Mouse (Mus musculus) neural tube, embryonic 12.5 days (tissue): Measurements from ENCODE around the gene Psd4. TPM values are rescaled to one million over a fixed set of nuclear protein-coding genes. Genes with fewer than 3 reads are reported as not detected.

Experiments used
- ATAC-seq: fragments of 200-750 bp; cut with Nextera tagmentation; 2 replicates; pipeline ENCODE4 v1.8.0; 2017; ENCODE audit warnings: low read depth, mild to moderate bottlenecking, moderate TSS enrichment, moderate library complexity; ENCODE audit not compliant: low FRiP score
- H3K27ac ChIP-seq: fragments of 300-500 bp; sonication (generic); 2 replicates; pipeline ENCODE4 v1.5.1; 2016
- H3K27me3 ChIP-seq: fragments of 300-500 bp; sonication (generic); replicated peaks from 2 replicates; pipeline ENCODE4 v1.6.1; 2016; ENCODE audit warnings: mild to moderate bottlenecking
- H3K36me3 ChIP-seq: fragments of 300-500 bp; sonication (generic); 2 replicates; pipeline ENCODE4 v1.6.1; 2016; ENCODE audit warnings: mild to moderate bottlenecking
- H3K4me1 ChIP-seq: fragments of 300-500 bp; sonication (generic); 2 replicates; pipeline ENCODE4 v1.6.1; 2016
- H3K4me2 ChIP-seq: fragments of 300-500 bp; sonication (generic); replicated peaks from 2 replicates; pipeline ENCODE4 v1.6.1; 2016; ENCODE audit warnings: mild to moderate bottlenecking
- H3K4me3 ChIP-seq: fragments of 300-500 bp; sonication (generic); 2 replicates; pipeline ENCODE4 v1.5.1; 2016
- H3K9ac ChIP-seq: fragments of 300-500 bp; sonication (generic); 2 replicates; pipeline ENCODE4 v1.6.1; 2016; ENCODE audit warnings: mild to moderate bottlenecking
- H3K9me3 ChIP-seq: fragments of 300-500 bp; sonication (generic); 2 replicates; pipeline ENCODE4 v1.6.1; 2016; ENCODE audit warnings: mild to moderate bottlenecking
- WGBS: fragments of 180-500 bp; shearing (Covaris S2); methylation state at CpG from one replicate; pipeline ENCODE4 v1.1.7; 2016; 5-methylcytosine and 5-hydroxymethylcytosine counted together
- polyA plus RNA-seq: library from polyadenylated mRNA; unstranded; fragments of >200 nt; fragmentation: Nextera tagmentation; extraction: Ambion mirVana; gene quantifications from 2 replicates; pipeline ENCODE4 v1.2.1, GENCODE M21; 2016

Gene Psd4
- polyA plus RNA-seq = 0.43 and 0.47 TPM in 2 replicates

GRCm38 (mm10) chr2:24367030-24367894 lies at the start of gene Psd4:
Psd4 (plus strand) TSS chr2:24367580.
- no peaks in the 10 kb centered on the region for H3K4me1 ChIP-seq
- no peaks in the 10 kb centered on the region for H3K9me3 ChIP-seq
- H3K27me3 ChIP-seq = peaks cover 12% of the 10 kb centered on the region
- peak; percentile 68 for ATAC-seq
- peak within 1 kb of the TSS; percentile 84 for H3K4me2 ChIP-seq
- no peak within 1 kb of the TSS for H3K27ac ChIP-seq
- peak within 1 kb of the TSS; percentile 53; the same call in 1 of the 2 replicates for H3K9ac ChIP-seq
- peak within 1 kb of the TSS; percentile 39 for H3K4me3 ChIP-seq
- 5% methylated on average over 47 of the region's 47 CpGs for WGBS
- H3K36me3 ChIP-seq = no peaks in the 10 kb centered on the region

- Histone ChIP-seq H3K4me1 (no peaks in the 10 kb centered on the region), H3K36me3 (no peaks in the 10 kb centered on the region), H3K9me3 (no peaks in the 10 kb centered on the region), H3K27ac (no peak overlapping the region), H3K9ac (no peak overlapping the region), H3K4me2 (no peak overlapping the region), H3K4me3 (no peak overlapping the region), H3K27me3 (no peaks in the 10 kb centered on the region)
- 85% methylated on average over 4 of the region's 4 CpGs for WGBS
- no peak for ATAC-seq
Measured at GRCm38 (mm10) chr2:24317919-24318598, 49.3 kb upstream of the Psd4 start.

DNA sequence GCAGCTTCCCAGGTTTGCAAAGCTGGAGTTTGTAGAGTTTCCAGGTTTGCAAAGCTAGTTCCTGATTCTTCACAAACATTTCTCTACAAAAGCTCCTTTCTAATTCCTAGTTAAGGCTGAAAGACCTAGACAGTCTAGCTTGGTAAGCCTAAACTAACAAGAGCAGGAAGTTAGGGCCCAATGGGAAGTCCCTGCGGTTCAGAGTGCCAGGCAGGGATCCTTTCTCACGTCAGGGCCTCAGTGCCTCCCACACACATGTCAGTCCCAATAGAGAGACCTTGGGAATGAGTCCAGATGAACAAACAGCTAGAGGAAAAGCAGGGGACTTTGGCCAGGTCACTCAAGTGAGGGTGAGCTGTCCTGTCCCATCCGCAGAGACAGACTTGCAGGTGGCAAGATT lies 32.0 kb upstream of the Psd4 start:
- Histone ChIP-seq H3K9ac (no peak overlapping the region), H3K4me3 (no peak overlapping the region), H3K4me1 (no peaks in the 10 kb centered on the region), H3K36me3 (no peaks in the 10 kb centered on the region), H3K27me3 (no peaks in the 10 kb centered on the region), H3K4me2 (no peak overlapping the region), H3K9me3 (no peaks in the 10 kb centered on the region), H3K27ac (no peak overlapping the region)
- ATAC-seq = no peak
- 67% methylated on average over 3 of the region's 3 CpGs for WGBS

GRCm38 (mm10) chr2:24336545-24336944 lies 30.8 kb upstream of the Psd4 start, which contains the start of gene Il1rn:
Il1rn (plus strand) TSS chr2:24336853.
- H3K4me3 ChIP-seq = no peak within 1 kb of the TSS
- H3K36me3 ChIP-seq = no peaks in the 10 kb centered on the region
- H3K9me3 ChIP-seq = no peaks in the 10 kb centered on the region
- 79% methylated on average over 2 of the region's 2 CpGs for WGBS
- ATAC-seq = no peak
- no peaks in the 10 kb centered on the region for H3K4me1 ChIP-seq
- H3K27me3 ChIP-seq = no peaks in the 10 kb centered on the region
- H3K4me2 ChIP-seq = no peak within 1 kb of the TSS
- H3K9ac ChIP-seq = no peak within 1 kb of the TSS
- H3K27ac ChIP-seq = no peak within 1 kb of the TSS

DNA sequence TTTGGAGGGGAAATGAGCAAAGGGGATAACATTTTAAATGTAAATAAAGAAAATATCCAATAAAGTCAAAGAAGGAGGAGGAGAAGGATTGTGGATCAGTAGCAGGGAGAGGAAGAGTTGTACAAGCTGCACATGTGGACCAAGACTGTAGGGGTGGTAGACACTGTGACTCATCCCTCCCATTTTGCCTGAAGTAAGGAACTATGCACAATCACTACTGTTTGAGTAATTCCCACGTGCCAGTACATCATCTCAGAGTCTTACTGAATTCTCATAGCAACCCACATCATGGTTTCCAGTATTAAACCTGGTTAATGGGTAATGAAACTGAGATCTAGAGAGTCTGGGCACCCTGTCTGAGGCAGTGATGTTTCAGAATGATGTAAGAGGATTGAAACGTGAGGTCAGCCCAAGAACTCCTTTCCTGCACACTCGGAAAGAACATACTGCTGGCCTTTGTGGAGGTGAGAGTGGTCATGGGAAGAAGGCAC lies 25.9 kb upstream of the Psd4 start:
- Histone ChIP-seq H3K4me2 (no peak overlapping the region), H3K4me3 (no peak overlapping the region), H3K27me3 (no peaks in the 10 kb centered on the region), H3K36me3 (no peaks in the 10 kb centered on the region), H3K27ac (no peak overlapping the region), H3K9ac (no peak overlapping the region), H3K9me3 (no peaks in the 10 kb centered on the region), H3K4me1 (no peaks in the 10 kb centered on the region)
- WGBS = 75% methylated on average over 3 of the region's 3 CpGs
- ATAC-seq = no peak

- no peaks in the 10 kb centered on the region for H3K27me3 ChIP-seq
- H3K4me3 ChIP-seq = no peak overlapping the region
- no peak overlapping the region for H3K9ac ChIP-seq
- H3K9me3 ChIP-seq = no peaks in the 10 kb centered on the region
- no peaks in the 10 kb centered on the region for H3K4me1 ChIP-seq
- no peak overlapping the region for H3K4me2 ChIP-seq
- WGBS = 86% methylated on average over 4 of the region's 4 CpGs
- H3K27ac ChIP-seq = no peak overlapping the region
- ATAC-seq = no peak
- no peaks in the 10 kb centered on the region for H3K36me3 ChIP-seq
Measured at GRCm38 (mm10) chr2:24344619-24345018, 22.8 kb upstream of the Psd4 start.

DNA sequence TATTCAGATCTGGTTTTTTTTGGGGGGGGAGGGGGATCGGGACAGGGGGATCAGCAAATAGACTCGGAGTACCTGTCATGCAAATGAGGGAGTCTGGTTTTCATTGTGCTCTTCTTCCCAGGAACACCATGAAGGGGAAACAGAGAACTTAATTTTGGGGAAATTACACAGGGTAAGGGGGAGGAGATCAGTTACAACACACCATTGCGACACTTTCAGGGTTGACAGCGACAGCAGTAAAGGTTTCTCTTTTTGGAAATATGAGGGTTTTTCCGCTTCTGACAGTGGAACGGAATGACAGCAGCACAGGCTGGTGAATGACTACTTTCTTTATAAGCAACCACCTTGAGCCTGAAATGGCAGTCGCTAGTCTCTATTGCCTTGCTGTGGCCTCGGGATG lies 22.3 kb upstream of the Psd4 start:
- Histone ChIP-seq H3K27me3 (no peaks in the 10 kb centered on the region), H3K4me2 (no peak overlapping the region), H3K9ac (no peak overlapping the region), H3K4me3 (no peak overlapping the region), H3K36me3 (no peaks in the 10 kb centered on the region), H3K9me3 (no peaks in the 10 kb centered on the region), H3K4me1 (no peaks in the 10 kb centered on the region), H3K27ac (no peak overlapping the region)
- ATAC-seq = no peak
- 75% methylated on average over 8 of the region's 8 CpGs for WGBS

DNA sequence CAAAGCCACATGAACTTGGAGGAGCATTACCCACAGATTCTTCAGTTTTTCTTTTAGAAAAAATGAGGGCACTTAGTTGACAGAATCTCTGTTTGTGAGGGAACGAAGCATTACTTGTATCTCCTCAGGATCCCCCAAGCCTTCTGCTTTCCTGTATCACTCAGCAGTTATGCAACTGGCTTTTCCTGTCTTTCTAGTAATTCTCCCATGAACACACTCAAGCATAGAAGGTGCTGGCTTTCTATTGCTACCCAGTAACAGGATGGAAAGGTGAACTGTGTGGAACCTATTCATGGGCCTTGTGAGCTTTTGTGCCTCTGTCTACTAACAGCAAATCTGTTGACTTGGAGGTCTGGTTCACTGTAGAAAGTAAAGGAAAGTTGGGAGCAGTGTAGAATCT lies 19.5 kb upstream of the Psd4 start:
- 91% methylated on average over 1 of the region's 1 CpGs for WGBS
- H3K9ac ChIP-seq = no peak overlapping the region
- H3K4me1 ChIP-seq = no peaks in the 10 kb centered on the region
- H3K4me3 ChIP-seq = no peak overlapping the region
- no peaks in the 10 kb centered on the region for H3K27me3 ChIP-seq
- no peak overlapping the region for H3K4me2 ChIP-seq
- no peak for ATAC-seq
- H3K9me3 ChIP-seq = no peaks in the 10 kb centered on the region
- H3K27ac ChIP-seq = no peak overlapping the region
- H3K36me3 ChIP-seq = no peaks in the 10 kb centered on the region

DNA sequence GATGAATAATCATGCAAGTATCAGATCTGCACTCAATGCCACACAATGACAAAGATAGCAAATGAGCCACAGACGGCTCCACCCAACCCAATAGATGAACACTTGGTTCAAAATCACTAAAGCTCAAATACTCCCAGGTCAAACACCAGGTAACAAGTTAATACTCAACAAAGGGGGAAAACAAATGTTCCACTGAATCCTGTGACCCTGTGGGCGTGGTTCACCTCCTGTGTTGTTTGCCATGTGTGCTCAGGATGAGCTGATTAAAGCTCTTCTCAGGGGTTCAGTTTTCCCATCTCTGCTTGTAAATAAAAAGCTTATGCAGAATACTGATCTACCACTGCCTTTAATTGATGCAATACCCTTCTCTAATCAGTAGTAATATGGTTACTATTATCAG lies 16.2 kb upstream of the Psd4 start:
- Histone ChIP-seq H3K4me3 (no peak overlapping the region), H3K9ac (no peak overlapping the region), H3K9me3 (no peaks in the 10 kb centered on the region), H3K36me3 (no peaks in the 10 kb centered on the region), H3K27ac (no peak overlapping the region), H3K4me1 (no peaks in the 10 kb centered on the region), H3K27me3 (no peaks in the 10 kb centered on the region), H3K4me2 (no peak overlapping the region)
- WGBS = 76% methylated on average over 2 of the region's 2 CpGs
- no peak for ATAC-seq

DNA sequence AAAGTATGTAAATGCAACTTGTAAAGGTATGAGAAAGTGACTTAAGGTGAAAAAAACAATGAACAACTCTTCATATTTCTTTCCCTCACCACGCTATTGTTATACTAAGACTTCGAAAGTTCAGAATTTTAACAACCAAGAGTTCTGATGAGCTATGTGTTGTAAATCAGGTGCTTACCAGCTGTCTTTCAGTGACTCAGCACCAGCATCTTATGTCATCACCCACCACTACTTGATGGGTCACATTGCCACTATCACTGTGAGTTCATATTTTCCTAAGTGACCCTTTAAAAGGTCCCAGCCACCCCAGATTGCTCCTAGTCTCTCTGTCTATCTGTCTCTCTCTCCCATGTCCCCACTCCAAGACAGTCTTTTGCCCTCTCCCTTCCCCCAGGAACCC lies 14.3 kb upstream of the Psd4 start:
- no peaks in the 10 kb centered on the region for H3K9me3 ChIP-seq
- no peaks in the 10 kb centered on the region for H3K27me3 ChIP-seq
- ATAC-seq = no peak
- H3K4me1 ChIP-seq = no peaks in the 10 kb centered on the region
- 80% methylated on average over 2 of the region's 2 CpGs for WGBS
- H3K4me3 ChIP-seq = no peak overlapping the region
- H3K36me3 ChIP-seq = no peaks in the 10 kb centered on the region
- H3K4me2 ChIP-seq = no peak overlapping the region
- no peak overlapping the region for H3K27ac ChIP-seq
- H3K9ac ChIP-seq = no peak overlapping the region

DNA sequence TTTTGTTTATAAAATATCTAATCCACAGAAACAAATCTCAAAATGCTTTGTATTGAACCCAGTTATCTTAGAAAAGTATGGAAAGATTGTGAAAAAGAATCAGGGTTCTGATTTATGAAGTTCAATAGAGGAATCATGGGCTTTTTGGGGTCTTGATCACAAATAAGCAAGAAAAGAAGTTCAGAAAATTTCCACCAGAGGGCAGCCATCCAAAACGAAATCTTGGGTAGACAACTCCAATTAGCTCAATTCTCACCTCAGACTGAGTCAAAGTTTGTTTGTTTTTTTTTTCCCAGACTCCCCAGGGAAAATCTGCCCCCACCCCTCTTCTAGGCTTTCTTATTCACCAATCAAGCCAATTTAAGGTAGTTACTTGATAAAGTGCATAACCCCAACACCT lies 9.7 kb upstream of the Psd4 start:
- no peak overlapping the region for H3K27ac ChIP-seq
- H3K4me3 ChIP-seq = no peak overlapping the region
- no peaks in the 10 kb centered on the region for H3K4me1 ChIP-seq
- no peak overlapping the region for H3K4me2 ChIP-seq
- H3K9ac ChIP-seq = no peak overlapping the region
- H3K36me3 ChIP-seq = no peaks in the 10 kb centered on the region
- no peaks in the 10 kb centered on the region for H3K9me3 ChIP-seq
- WGBS = 5% methylated on average over 1 of the region's 1 CpGs
- ATAC-seq = no peak
- H3K27me3 ChIP-seq = no peaks in the 10 kb centered on the region

DNA sequence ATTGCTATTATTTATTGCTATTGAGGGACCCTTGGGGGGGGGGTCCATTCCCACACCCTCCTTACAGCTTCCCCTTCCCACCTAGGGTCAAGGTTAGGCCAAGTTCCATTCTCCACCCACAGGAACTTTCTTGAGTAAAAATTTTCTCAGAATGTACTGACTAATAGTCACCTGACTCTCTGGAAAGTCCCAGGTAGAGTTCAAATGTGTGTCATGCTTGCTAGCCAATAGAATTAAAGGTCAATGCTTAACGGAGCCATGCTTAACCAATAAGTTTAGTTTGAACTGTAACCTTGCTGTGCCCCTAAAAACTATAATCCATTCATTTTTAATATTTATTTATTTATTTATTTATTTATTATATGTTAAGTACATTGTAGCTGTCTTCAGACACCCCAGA lies 8.0 kb upstream of the Psd4 start:
- no peaks in the 10 kb centered on the region for H3K27me3 ChIP-seq
- no peak overlapping the region for H3K9ac ChIP-seq
- H3K36me3 ChIP-seq = no peaks in the 10 kb centered on the region
- no peaks in the 10 kb centered on the region for H3K9me3 ChIP-seq
- no peak overlapping the region for H3K27ac ChIP-seq
- ATAC-seq = no peak
- no peaks in the 10 kb centered on the region for H3K4me1 ChIP-seq
- no peak overlapping the region for H3K4me2 ChIP-seq
- 90% methylated on average over 1 of the region's 1 CpGs for WGBS
- no peak overlapping the region for H3K4me3 ChIP-seq
